Mouse (Mus musculus) adipocyte (in vitro differentiated cells): ENCODE results near the gene Rin3.

Experiments used
- DNase-seq: peaks from one replicate; pipeline ENCODE4 v3.0.0-alpha.2; 2016; ENCODE audit warnings: low spot score

The Rin3 gene

DNA sequence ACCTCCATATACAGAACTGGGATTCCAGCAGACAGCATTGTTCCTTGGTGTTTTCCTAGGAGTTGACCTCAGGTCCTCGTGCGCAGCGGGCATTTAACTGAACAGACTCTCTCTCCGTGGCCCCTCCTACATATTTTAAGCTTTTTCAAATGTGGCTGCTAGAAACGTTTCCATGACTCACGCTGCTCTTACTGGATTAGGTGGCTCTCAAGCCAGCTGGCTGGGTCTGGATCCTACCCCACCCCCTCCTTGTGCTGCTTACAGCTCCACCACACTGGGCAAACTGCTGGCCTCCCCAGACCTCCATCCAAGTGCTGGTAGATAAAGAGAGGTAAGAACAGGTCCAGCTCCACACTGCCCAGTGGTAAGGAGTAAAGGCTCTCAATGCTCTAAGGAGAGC lies 139.2 kb downstream of the Rin3 start:
- peak; percentile 73 for DNase-seq

DNA sequence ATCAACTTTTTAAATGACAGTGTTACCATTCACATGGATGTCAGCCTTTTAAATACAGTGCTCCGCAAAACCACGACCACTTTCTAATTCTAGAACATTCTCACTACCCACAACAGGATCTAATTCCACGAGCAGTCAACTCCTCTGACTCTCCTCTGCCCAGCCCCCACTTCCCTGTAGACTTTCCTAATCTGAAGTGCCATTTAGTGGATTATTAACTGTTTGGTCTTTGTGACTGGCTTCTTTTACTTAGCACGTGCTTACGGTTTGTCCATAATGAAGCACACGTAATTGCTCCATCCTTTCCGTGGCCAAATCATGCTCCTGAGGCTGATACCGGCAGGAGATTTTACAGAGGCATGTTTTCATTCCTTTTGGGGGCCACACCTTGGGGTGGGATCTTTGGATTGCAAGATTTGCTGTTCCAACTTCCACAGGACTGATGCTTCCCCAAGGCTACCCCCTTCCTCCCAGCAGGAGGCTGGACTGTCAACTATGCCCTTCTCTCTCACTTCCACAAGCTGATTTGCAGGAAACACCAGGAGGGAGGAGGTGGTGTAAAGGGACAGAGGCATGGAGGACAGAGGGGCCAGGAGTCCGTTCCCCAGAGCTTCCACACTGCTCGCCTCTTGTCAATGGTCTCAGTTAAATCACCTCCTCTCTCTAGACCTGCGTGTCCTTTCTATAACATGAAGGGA lies 139.9 kb downstream of the Rin3 start:
- no peak for DNase-seq

DNA sequence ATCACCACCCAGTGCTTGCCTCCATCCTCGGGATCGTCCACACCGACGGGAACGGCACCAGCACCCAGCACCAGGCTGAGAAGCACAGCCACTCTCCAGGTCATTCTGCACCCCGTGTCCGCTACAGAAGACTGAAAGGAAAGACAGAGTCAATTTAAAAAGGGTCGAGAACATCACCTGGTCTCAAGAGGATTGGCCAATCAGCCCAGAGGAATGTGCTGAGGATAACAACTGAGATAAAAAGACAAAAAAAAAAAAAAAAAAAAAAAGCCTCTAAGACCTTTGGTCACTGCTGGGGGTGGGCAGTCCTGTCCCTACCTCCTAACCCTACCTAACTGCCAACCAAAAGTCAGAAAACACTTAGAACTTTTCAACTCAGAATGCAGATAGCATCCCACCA lies 140.8 kb downstream of the Rin3 start:
- DNase-seq = no peak

DNA sequence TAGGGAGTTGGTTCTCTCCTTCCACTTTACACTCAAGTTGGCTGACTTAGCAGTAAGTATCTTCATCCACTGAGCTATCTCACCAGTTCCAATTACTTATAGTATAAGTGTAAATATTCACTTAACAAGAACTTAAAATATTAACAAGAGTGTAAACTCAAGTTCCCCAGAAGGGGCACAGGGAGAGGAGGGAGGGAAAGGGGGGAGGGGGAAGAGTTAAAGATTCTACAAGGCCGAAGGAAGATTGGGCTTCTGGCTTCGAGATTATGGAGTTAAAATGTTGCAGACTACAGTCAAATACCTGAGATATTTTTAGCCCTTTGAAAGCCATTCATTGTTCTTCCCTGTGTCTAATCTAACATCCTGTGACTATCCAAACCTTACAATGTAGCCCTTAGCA lies 141.6 kb downstream of the Rin3 start:
- no peak for DNase-seq

DNA sequence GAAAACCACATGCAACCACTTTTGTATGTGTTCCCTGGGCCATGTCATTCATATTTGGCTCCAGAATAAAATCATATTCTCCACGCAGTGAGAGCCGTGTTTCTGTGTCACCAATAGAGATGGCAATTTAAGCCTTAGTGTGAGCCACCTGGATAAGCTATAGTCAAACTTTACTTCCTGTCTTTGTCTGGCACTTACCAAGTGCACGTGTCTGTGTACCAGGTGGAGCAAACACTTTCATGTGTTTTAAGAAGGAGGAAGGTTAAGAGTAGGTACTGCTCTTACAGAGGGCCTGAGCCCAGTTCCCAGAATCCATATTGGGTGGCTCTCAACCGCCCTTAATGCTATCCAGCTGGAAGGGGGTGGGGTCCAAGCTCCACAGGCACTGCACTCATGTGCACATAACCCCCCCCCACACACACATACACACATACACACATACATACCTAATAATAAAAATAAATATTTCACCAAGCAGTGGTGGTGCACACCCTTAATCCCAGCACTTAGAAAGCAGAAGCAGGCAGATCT lies 142.3 kb downstream of the Rin3 start:
- DNase-seq = no peak

DNA sequence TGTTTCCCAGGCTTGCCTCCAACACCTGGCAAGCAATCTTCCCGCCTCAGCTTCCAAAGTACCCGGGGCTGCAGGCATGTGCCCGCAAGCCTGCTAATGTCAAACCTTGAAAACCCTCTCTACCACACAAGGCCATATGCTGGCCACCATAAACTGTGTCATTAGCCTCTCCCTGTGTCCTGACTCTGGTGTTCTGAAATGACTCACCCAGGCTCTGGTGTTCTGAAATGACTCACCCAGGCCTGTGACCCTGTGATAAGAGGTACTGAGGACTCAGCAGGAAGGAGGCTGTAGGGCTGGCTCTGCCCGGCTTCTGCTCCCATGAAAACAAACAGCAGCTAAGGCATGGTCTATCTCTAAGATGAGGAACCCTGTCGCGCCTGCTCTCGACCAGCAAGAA lies 143.4 kb downstream of the Rin3 start:
- DNase-seq = no peak

- no peak for DNase-seq
Measured at GRCm38 (mm10) chr12:102429656-102430055, 146.8 kb downstream of the Rin3 start.

- DNase-seq = no peak
Measured at GRCm38 (mm10) chr12:102430228-102430627, 147.4 kb downstream of the Rin3 start.

GRCm38 (mm10) chr12:102432238-102432637 lies 149.4 kb downstream of the Rin3 start:
- no peak for DNase-seq

GRCm38 (mm10) chr12:102434107-102434506 lies 151.3 kb downstream of the Rin3 start:
- no peak for DNase-seq

DNA sequence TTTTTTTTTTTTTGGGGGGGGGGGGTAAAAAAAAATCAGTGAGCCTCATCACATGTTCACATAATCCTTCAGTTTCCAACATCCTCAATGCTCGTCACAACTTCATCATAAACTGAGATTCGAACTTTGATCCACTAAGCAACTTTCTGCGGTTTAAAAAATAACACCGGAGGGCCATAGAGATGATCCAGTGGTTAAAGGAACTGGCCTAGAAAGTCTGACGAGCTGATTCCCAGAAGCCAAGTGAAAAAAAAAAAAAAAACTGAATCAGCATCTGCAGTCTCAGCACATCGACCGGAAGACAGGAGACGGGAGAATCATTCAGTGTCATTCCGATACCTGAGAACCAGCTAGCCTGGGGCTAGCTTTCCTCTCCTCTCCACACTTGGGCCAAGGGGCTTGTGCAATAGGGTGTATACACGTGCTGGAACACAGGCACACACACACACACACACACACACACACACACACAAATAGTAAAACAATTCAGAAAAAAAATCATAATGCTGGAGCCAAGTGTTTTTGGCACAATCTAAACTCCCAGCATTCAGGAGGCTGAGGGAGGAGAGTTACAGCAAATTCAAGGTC lies 154.2 kb downstream of the Rin3 start:
- DNase-seq = peak; percentile 53

GRCm38 (mm10) chr12:102437952-102438351 lies 155.1 kb downstream of the Rin3 start:
- DNase-seq = no peak

GRCm38 (mm10) chr12:102438983-102439631 lies 156.3 kb downstream of the Rin3 start:
- DNase-seq = no peak

- peak; percentile 97 for DNase-seq
Measured at GRCm38 (mm10) chr12:102439632-102440023, 156.8 kb downstream of the Rin3 start, which contains the start of gene Lgmn. Lgmn (minus strand) TSS chr12:102439813.
